Mouse (Mus musculus) spleen, adult 2 months (tissue): ENCODE data around the gene Slc43a2. TPM values are rescaled to one million over a fixed set of nuclear protein-coding genes. Genes with fewer than 3 reads are reported as not detected.

Source experiments
- DNase-seq, 2 experiments: peaks; one replicate each; pipeline versions ENCODE4 v3.0.0 to v3.0.0-alpha.2; 2012 to 2021; ENCODE audit warnings: low spot score in 2 of 2, low read depth in 1 of 2
- H3K27ac ChIP-seq: fragments of 200-500 bp; 2 replicates; pipeline ENCODE4 v1.5.1; 2012; ENCODE audit warnings: low read length, inconsistent platforms; ENCODE audit not compliant: insufficient read depth
- H3K27me3 ChIP-seq: fragments of 200-500 bp; 2 replicates; pipeline ENCODE4 v1.6.1; 2012; ENCODE audit warnings: mild to moderate bottlenecking, moderate library complexity, low read length, inconsistent platforms; ENCODE audit not compliant: control insufficient read depth, insufficient read depth
- H3K36me3 ChIP-seq: fragments of 200-500 bp; 2 replicates; pipeline ENCODE4 v1.6.1; 2012; ENCODE audit warnings: mild to moderate bottlenecking, low read length, inconsistent platforms; ENCODE audit not compliant: control insufficient read depth, insufficient read depth
- H3K4me1 ChIP-seq: fragments of 200-500 bp; 2 replicates; pipeline ENCODE4 v1.6.1; 2011; ENCODE audit warnings: inconsistent platforms; ENCODE audit not compliant: control insufficient read depth, insufficient read depth, insufficient read length
- H3K4me3 ChIP-seq: fragments of 200-500 bp; 2 replicates; pipeline ENCODE4 v1.5.1; 2011; ENCODE audit warnings: mild to moderate bottlenecking, inconsistent platforms; ENCODE audit not compliant: insufficient read depth, insufficient read length; ENCODE audit errors: extremely low read depth
- CTCF ChIP-seq: fragments of 200-500 bp; IDR thresholded peaks from 2 replicates; pipeline ENCODE4 v1.5.1; 2011; ENCODE audit warnings: mild to moderate bottlenecking, inconsistent platforms; ENCODE audit not compliant: insufficient read depth, insufficient read length, insufficient replicate concordance; ENCODE audit errors: extremely low read depth
- POLR2A ChIP-seq: fragments of 200-500 bp; IDR thresholded peaks from 2 replicates; pipeline ENCODE4 v1.6.1; 2011; ENCODE audit warnings: low read depth, low read length, inconsistent platforms
- WGBS: fragments of 180-500 bp; shearing (Covaris S2); methylation state at CpG from one replicate; pipeline ENCODE4 v1.1.7; 2018; 5-methylcytosine and 5-hydroxymethylcytosine counted together
- polyA plus RNA-seq: library from polyadenylated mRNA; depleted of rRNA; stranded (reverse); fragments of >200 nt; gene quantifications from 2 replicates; pipeline ENCODE4 v1.2.3, GENCODE M21; 2012; rRNA removed

The Slc43a2 gene
- polyA plus RNA-seq: 57.3 and 62.8 TPM in 2 replicates

DNA sequence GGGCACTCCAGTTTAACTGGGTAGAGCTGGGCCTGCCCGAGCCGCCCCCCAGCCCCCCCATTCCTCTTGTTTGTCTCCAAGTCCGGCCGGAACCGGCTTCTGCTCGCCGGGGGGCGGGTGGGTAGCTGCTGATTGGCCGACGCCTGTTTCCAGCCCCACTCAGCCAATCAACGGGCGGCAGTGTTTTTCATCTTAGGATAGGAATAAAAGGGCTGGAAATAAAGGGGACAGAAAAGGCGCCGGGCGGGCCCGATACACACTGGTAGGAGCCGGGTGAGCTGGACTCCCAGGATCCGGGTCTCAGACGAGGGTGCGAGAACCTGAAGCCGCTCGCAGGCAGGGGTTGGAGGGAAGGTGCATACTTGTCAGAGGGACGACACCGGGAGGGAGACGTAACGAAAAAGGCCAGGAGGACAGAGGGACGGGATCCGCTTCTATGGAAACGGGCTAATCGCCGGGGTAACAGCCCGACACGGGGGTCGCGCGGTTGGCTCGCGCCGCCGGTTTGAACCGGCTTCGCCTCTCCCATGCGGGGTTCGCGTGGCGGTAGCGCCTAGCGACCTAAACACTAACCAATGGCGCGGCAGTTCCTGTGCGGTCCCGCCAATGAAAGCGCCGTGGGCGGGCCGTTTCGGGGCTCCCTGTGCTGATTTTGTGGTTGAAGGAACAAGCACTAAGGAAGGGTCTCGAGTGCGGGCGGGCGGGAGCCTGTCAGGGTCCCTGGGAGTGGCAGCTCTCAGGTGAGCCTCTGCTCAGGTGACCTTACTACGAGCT lies at the start of gene Slc43a2:
Gene Slc43a2, plus strand, starts transcription at position 226 of the 774 bp plus-strand sequence.
- peak in 1 of 2 experiments; percentile 92 for DNase-seq

DNA sequence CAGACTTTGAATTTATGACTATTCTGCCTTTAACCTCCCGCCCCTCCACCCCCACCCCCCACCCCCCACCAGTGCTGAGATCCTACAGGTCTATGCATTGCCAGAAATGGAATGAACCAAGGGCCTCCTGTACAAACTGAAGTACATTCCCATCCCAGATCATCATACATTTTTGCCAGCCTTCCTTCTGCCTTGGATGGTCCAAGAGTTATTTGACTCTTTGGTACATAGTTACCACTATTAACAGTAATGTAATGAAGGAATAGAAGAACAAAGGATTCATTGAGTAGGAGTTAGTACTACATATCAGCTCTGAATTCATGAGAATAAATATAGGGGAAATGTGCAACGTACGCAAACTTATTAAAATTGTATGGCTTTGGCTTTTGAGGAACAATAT lies 45.3 kb upstream of the Slc43a2 start:
- no peaks in the 10 kb centered on the region for H3K27me3 ChIP-seq
- H3K4me3 ChIP-seq: no peak overlapping the region
- peaks cover 2% of the 10 kb centered on the region; the same call in 1 of the 2 replicates for H3K4me1 ChIP-seq
- peaks cover 14% of the 10 kb centered on the region for H3K36me3 ChIP-seq
- TF ChIP-seq POLR2A (no peak), CTCF (no peak)
- H3K27ac ChIP-seq: no peak overlapping the region
- DNase-seq: no peak
- WGBS: 30% methylated on average over 3 of the region's 3 CpGs

More for the DNA sequence above, at the start of gene Slc43a2:
- under 1% methylated on average over 62 of the region's 62 CpGs for WGBS
- peak within 1 kb of the TSS; percentile 67 for H3K4me3 ChIP-seq
- H3K27me3 ChIP-seq: no peaks in the 10 kb centered on the region
- TF ChIP-seq POLR2A (peak; percentile 34), CTCF (no peak)
- H3K27ac ChIP-seq: peak within 1 kb of the TSS; percentile 90
- H3K36me3 ChIP-seq: no peaks in the 10 kb centered on the region
- peaks cover 16% of the 10 kb centered on the region for H3K4me1 ChIP-seq

DNA sequence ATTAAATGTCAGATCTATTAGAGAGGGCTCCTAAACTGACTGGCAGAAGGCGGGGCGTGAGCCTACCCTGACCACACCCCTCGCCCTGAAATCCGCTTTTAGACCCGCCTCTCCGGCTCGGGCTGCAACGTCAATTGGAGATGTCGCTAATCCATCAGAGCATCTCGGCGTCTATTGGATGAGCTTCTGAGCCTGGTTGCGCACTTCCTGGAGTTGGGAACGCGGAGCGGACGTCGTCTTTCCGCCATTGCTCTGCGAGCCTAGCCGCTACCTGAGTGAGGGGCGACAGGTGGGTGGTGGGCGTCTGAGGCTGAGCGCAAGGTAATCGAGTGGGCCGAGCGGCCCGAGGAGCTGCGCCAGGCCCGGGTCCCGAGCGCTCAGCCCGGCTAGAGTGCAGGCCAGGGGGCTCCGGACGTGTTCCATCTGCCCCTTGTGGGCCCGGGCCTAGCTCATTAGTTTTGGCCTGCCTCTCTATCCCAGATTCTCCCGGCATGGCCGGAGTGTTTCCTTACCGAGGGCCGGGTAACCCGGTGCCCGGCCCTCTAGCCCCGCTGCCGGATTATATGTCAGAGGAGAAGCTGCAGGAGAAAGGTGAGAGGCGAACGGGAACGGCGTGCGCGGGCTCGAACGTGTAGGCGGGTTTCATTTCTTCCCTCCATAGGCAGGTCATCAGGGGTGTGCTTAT lies 44.8 kb upstream of the Slc43a2 start, which contains the start of gene Prpf8:
Gene Prpf8, plus strand, starts transcription at position 216 of the 685 bp plus-strand sequence.
- TF ChIP-seq CTCF (no peak), POLR2A (peak; percentile 53; the same call in 1 of the 2 replicates)
- under 1% methylated on average over 52 of the region's 52 CpGs for WGBS
- Histone ChIP-seq H3K4me1 (peaks cover 2% of the 10 kb centered on the region; the same call in 1 of the 2 replicates), H3K27ac (peak within 1 kb of the TSS; percentile 83), H3K27me3 (no peaks in the 10 kb centered on the region), H3K36me3 (peaks cover 20% of the 10 kb centered on the region), H3K4me3 (peak within 1 kb of the TSS; percentile 97)
- DNase-seq: peak; percentile 96

DNA sequence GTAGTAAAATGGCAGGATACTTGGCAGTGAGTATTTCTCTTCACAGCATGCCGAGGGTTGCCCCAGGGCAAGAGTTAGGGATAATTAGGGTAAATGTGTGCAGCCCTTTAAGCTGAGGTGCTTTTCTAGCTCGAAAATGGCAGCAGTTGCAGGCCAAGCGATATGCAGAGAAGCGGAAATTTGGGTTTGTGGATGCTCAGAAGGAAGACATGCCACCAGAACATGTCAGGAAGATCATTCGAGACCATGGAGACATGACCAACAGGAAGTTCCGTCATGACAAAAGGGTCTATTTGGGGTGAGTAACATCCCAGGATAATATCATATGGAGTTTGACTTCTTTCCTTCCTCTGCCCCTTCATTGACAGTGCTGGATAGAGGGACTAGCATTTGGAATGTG lies 44.0 kb upstream of the Slc43a2 start:
- TF ChIP-seq POLR2A: no peak
- no peak for TF ChIP-seq CTCF
- H3K4me3 ChIP-seq: peak overlapping the region; percentile 97; the same call in 1 of the 2 replicates
- H3K4me1 ChIP-seq: peaks cover 2% of the 10 kb centered on the region; the same call in 1 of the 2 replicates
- no peak for DNase-seq
- H3K36me3 ChIP-seq: peaks cover 27% of the 10 kb centered on the region
- WGBS: 27% methylated on average over 6 of the region's 6 CpGs
- H3K27ac ChIP-seq: no peak overlapping the region
- H3K27me3 ChIP-seq: no peaks in the 10 kb centered on the region

DNA sequence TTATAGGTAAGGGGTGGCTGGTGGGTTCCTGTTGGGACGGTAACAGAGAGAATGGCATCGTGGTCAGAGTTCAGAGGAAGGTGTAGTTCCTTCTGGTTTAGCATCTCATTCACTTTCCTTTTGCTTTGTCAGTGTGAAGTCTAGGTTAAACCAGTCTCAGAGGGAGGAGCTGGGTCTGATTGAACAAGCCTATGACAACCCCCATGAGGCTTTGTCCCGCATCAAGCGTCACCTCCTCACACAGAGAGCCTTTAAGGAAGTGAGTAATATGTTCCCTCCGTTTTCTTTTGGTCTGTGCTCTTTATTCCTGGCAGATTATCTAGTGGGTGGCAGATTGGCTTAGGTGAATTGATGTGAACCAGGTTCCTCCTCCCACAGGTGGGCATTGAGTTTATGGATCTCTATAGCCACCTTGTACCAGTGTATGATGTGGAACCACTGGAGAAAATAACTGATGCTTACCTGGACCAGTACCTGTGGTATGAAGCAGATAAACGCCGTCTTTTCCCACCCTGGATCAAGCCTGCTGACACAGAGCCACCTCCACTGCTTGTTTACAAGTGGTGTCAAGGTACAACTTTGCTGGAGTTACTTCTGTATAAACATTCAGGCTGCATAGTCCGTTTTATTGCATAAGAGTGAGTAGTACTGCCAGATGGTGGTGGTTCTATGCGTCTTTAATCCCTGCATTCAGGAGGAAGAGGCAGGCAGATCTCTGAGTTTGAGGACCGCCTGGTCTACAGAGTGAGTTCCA lies 37.0 kb upstream of the Slc43a2 start:
- 91% methylated on average over 10 of the region's 10 CpGs for WGBS
- TF ChIP-seq CTCF (no peak), POLR2A (no peak)
- no peaks in the 10 kb centered on the region for H3K4me1 ChIP-seq
- H3K27ac ChIP-seq: no peak overlapping the region
- H3K36me3 ChIP-seq: peaks cover 80% of the 10 kb centered on the region
- no peak for DNase-seq
- no peak overlapping the region for H3K4me3 ChIP-seq
- no peaks in the 10 kb centered on the region for H3K27me3 ChIP-seq

DNA sequence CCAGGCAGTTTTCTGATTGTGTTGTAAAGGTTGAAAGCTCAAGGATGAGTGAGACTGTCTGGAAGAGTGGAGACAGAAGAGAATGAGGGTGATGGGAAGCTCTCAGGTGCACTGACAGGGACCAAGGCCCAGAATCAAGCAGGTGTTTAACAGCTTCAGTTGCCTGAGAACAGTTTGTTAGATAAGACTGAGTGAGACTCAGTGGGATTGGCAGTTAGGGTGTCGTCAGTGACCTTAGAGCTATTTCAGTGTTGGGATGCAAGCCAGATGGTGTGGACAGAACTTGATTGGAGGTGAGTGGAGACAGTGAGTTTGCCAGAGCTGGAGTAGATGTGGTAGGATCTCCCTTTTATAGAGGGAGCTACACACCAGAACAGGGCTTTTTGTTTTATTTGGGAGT lies 33.4 kb upstream of the Slc43a2 start:
- Histone ChIP-seq H3K4me1 (no peaks in the 10 kb centered on the region), H3K4me3 (no peak overlapping the region), H3K36me3 (peaks cover 78% of the 10 kb centered on the region), H3K27ac (no peak overlapping the region), H3K27me3 (no peaks in the 10 kb centered on the region)
- WGBS: 74% methylated on average over 1 of the region's 1 CpGs
- DNase-seq: no peak
- TF ChIP-seq CTCF (no peak), POLR2A (no peak)
